Mouse (Mus musculus) cerebellum, postnatal 14 days (tissue): ENCODE results near the gene Cplane1.
"Not testable (repeated sequence)": the region's sequence is repeated elsewhere in the genome, so short reads cannot be mapped to it uniquely, and the experiment has no call there.

Experiments
- DNase-seq, 2 experiments: peaks; one replicate each; pipeline ENCODE4 v3.0.0; 2021; ENCODE audit warnings: mixed read lengths in 2 of 2

The Cplane1 gene

DNA sequence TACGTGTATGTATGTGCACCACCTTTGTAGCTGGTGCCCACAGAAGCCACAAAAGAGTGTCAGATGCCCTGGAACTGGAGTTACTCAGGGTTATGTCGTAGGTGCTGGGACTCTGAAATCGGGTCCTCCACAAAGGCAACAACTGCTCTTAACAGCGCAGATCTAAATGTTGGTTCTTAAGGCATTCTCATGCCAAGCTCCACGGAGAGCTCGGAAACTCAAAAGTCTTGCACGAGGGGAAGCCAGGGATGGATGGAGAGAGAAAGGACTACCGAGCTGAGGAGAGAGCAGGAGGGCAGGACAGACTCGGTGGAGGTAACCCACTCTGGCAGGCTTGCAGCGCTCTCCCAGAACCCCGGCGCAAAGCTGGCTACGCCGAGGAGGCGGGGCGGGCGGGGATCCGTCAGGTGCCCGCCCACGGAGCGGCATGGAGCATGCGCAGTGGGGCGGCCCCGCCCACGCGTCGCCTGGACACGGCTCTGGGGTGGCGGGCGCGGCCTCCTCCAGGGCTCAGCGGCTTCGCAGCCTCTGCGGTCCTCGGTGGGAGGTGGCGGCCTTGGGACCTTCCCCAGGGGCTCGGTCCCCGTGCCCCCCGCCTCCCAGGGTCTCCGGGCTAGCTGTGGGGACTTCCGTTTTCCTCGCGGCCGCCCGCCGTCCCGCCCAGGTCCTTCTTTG is at the start of gene Cplane1:
TSS of gene Cplane1 (plus strand) at position 516 of the 675 bp plus-strand sequence.
- DNase-seq = peak; percentile 96 to 98

DNA sequence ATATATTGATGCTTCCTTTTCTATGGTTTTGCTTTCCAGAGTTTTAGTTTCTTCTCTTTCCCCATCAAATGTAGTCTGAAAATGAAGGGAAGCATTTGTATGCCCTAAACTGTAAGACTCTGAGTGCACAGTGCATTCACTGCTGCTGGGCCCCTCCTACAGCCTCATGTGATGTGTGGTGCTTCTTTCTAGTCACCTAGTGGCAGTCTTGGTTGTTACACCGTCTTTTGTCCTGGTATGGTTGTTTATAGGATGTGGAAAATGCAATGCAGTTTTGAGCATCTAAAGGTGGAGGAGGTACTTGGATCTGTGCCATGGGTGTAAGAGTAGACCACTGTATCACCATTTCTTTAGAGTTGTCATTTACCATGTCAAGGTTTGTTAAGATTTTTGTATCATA is 39.6 kb upstream of the Cplane1 start:
- DNase-seq = no peak

DNA sequence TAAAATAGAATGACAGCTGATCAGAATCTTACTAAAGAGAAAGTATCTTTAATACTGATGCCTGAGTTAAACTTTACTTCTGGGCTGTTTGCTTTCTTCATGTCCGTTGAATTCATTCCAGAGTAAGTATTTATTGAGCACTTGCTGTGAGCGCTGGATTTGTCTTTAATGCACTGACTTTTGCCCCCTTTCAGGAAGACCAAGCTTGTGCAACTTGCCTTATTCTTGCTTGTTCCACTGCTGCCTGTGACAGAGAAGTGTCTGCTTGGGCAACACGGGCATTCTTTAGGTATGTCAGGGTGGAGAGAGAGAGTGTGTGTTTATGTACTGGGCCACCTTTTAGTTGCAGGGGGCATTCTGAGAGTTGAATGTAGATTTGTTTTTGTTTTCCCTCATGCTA is 37.6 kb upstream of the Cplane1 start:
- no peak for DNase-seq

DNA sequence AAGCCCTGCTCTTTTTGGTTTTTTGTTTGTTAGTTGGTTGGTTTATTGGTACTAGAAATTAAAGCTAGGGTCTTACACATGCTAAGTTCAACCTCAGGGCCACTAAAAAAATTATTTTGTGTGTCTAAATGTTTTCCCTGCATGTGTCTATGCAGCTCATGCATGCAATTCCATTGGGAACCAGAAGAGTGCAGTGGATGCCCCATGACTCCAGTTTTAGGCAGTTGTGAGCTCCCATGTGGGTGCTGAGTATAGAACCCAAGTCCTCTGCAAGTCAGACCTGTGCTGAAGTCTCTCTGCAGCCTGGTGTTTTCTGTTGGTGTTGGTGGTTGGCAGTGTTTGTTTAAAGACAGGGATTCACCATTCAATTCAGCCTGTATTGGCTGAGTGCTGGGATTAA is 37.1 kb upstream of the Cplane1 start:
- no peak for DNase-seq

DNA sequence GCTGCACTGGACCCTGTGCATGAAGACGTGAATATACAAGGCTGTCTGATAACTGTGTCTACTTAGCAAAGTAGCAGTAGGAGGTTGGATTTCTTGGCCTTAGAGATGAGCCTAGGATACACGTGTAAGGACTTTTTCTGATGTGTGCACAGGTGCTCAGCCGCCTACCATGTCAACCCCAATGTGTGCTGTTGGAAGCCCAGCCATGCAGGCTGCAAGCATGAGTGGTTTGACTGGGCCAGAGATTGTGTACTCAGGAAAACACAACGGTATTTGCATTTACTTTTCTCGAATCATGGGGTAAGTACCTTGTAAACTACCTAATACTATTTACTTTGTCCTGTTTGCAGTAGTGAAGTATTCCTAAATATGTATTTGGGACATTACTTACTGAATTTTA is 33.3 kb upstream of the Cplane1 start:
- DNase-seq = no peak

DNA sequence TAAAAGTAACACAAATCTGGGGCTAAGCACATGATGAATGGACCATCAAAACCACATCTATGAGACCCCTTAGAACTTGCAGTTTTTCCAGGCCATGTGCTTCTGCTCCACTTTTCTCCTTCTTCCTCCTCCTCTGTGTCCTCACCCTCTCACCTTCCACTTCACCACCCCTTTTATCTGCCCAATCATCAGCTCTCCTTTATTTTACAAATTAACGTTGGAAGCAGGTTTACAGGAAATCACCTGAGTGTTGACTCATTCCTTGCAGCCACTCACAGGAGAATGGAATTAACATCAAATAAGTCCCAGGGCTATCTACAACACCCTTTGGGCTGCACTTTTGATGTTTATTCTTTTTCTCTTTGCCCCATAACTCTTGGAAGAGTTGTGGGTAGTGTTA is 7.1 kb upstream of the Cplane1 start:
- no peak for DNase-seq

DNA sequence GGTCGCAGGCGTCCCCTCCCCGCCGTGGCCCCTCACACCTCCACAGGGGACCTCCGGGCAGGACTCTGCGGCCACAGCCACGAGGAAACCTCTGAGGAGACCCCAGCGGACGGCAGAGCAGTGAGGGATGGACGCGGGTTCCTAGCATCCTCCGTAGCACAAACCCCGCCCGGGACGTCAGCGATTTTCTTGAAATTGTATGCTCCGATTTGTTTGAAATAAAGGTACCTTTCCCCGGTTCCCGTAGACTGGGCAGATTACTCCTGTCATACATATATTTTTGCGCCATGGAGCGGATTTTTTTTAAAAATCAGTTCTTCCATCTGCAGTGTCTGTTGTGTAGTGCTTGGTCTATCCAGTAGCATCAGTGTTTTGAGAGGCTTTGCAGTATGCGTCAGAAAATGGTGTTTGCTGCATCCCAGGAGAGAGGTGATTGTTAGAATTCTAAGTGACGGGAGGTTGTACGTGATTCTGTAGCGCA is 400 bp downstream of the Cplane1 start:
- peak in 1 of 2 experiments; percentile 71 for DNase-seq

DNA sequence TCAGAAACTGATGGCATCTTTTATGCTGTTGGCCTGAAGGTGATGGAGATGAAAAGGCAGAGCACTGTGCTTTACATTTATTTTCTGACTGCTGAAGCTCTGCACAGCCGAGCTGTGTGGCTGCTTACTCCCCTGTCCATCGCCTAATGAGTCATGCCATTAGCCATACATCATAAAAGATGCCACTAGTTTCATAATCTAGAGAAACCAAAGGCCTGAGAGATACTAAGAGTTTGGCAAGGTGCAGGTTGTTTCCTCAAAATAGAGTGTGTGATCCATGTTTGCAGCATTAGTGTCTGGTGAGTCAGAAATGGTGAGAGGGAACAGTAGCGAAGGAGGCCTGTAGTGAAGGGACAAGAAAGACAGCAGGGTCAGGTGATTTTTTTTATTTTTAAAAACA is 20.7 kb downstream of the Cplane1 start:
- no peak for DNase-seq

DNA sequence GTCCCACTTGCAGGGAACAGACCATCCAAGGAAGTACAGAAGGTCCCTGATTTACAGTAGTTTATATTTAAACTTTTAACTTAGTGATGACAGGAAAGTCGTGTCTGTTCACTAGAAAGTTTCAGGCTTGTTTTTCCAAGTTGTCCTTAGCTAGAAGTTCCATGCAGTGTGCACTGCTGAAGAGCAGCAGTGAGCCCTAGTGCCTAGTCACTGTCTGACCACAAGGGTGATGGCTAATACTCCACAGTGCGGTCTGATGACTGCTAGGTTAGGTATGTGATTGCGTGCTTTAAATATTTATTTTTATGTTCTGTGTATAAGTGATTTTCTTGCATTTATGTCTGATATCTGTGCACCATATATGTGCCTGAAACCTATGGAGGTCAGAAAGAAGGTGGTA is 21.5 kb downstream of the Cplane1 start:
- no peak for DNase-seq

DNA sequence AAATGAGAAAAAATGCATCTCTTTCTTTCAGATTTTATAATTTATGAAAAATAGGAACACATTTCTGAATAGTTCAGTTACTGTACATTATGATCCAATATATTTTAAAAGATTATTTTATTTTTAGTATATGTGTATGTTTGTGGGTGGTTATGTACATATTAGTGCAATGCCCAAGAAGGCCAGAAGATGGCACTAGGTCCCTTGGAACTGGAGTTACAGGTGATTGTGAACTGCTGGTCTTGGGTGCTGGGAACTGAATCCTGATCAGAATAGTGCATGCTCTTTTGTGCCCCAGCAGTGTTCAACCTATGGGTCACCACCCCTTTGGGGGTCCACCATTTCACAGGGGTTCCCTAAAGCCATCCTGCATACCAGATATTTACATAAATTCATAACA is 31.4 kb downstream of the Cplane1 start:
- peak in 1 of 2 experiments; percentile 22 for DNase-seq

DNA sequence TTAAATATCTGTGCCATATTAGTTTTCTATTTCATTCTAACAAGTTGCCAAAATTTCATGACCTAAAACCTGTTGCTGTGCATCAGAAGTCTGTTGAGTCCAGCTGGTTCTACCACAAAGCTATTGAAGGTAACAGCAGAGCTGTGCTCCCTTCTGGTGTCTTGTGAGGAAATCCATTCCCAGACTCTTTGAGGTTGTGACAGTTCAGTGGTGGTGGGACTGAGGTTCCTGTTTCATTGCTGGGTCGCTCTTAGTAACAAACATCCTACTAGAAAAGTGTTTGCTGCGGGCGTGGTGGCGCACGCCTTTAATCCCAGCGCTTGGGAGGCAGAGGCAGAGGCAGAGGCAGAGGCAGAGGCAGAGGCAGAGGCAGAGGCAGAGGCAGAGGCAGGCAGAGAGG is 39.5 kb downstream of the Cplane1 start:
- DNase-seq = no peak

DNA sequence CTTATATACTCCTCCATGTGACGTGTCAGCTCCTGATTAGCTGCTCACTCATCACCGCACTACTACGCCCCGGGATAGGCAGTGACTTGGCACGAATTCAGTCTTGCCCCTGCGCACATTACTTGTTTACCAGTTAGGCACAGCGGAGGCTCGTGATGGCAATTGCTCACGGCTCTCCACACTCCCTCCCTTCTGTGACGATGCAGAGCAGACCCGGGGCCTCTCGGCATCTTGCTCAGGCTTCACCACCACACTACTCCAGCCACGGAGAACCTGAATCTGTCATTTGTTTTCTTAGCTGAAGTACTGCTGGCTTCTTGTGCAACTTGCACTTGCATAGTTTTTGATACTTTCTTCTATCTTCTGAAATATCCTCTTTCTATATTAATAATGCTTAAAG is 45.9 kb downstream of the Cplane1 start:
- DNase-seq = no peak

DNA sequence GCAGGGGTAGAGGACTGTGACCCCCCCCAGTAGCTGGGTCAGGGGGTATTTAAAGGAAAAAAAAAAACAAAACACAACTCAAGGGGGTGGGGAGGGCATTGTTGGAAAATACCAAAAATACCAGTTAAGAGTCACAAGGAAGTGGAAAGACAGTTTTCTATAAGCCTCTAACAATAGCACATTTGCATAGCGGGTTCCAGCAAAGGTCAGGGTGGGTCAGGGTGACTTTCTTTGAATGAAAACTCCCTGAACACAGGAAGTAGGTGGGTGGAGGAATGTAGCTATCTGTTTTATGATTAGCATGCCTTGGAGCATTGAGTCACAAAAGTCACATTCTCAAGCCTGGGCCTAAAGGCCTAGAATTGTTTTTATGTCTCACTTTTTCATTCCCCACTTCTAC is 65.3 kb downstream of the Cplane1 start:
- not testable (repeated sequence) for DNase-seq

DNA sequence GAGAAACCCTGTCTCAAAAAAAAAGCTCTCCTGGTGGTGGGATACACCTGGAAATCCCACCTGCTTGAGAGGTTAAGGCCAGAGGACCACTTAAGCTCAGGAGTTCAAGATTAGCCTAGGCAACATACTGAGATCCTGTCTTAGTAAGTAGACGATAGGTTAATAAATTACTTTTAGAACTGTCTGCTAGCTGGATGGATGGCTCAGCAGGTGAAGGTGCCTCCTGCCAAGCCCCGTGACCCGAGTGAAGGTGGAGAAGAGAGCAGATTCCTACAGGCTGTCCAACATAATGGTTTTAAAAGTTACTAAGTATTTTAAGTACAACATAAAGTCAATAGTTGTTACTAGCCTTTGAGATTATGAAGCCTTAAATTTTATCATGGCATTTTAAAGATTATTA is 97.0 kb downstream of the Cplane1 start:
- no peak for DNase-seq

DNA sequence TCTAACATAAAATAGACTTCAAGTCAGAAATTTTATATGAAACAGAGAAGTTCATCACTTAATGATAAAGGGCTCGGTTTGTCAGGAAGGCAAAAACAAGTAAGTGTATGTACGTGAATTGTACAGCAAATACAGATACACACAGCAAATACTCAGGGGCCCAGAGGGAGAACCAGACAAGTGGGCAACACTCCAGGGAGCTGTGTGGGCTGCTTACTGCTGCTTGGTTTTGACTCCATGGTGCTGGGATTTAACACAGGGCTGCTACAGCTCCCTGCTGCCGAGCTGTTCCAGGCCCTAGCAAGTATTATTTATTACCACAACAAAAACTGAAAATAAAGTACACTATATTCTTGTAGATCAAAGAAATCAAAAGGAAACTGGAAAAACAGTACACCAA is 98.3 kb downstream of the Cplane1 start:
- DNase-seq = no peak

DNA sequence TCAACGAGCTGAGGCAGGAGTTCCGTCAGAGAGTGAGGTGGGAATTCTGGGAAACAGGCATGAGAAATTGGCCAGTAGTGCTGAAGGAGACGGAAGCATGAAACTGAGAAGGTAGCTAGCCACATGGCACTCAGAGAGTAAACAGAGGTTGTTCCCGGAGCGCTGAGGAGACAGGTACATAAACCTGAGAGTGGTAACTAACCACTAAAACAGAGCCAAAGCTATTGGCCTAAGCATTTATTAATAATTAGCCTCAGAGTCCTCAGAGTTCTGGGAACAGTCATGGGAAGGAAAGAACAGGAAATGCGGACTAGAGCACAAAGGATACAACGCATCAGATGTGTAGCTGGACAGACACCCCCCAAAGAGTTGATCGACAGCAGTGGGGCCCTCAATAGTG is 99.3 kb downstream of the Cplane1 start:
- DNase-seq = no peak

DNA sequence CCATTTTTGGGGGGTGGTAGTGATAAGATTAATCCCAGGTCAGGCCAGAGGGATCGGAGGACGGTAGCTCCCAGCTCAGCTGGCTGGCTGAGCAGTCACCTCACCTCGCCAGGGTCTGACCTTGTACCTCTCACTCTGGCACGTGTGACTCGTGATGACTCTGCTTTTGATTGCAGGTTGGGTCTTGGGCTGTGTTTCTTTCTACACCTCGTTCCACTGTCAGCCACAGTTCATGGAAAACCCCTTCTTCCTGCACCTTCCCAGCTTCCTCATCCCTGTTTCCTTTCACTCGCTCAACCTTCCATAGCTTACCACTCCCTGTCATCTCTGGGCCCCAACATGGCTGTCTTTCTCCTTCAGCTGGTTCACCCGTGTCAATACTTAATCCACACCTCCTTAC is 103.0 kb downstream of the Cplane1 start:
- no peak for DNase-seq

DNA sequence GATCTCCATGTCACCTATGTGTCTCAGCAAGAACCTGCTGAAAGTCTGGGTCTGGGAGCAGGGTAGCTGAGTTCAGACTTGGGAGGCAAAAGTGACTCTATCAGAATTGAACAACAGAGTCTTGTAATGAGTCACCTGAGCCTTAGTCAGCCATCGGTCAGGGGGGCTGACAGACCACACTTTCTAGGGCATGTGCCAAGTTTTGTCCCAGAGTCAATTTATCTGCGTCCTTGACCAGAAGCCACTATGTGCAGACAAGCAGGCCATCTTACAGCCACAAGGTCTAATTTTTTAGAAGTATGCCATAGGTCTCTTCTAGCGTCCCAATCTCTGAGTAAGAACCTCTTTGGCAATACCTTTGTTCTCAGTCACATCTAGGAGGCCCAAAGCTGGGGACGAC is 109.0 kb downstream of the Cplane1 start:
- DNase-seq = not testable (repeated sequence)

DNA sequence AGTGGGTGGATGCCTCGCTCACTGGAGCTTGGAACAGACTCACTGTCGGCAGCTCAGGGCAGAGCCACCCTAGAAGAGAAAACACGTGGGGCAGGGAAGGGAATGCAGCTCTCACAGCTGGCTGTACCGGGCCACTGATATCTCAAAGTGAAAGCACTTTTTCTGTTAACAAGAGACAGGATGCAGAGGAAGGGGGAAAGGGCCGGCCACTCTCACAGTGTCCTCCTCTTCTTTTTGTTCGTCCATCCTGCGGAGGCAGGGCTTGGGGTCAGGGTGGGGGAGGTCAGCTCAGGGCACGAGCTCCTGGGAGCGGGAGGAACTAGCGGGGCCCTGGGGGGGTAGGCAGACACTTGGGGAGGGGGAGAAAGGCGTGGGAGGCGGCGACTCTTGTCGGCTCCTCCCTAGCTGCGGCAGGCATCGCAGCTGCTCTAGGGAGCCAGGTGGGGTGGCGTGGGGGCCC is 110.4 kb downstream of the Cplane1 start:
- DNase-seq = peak in 1 of 2 experiments; percentile 13

DNA sequence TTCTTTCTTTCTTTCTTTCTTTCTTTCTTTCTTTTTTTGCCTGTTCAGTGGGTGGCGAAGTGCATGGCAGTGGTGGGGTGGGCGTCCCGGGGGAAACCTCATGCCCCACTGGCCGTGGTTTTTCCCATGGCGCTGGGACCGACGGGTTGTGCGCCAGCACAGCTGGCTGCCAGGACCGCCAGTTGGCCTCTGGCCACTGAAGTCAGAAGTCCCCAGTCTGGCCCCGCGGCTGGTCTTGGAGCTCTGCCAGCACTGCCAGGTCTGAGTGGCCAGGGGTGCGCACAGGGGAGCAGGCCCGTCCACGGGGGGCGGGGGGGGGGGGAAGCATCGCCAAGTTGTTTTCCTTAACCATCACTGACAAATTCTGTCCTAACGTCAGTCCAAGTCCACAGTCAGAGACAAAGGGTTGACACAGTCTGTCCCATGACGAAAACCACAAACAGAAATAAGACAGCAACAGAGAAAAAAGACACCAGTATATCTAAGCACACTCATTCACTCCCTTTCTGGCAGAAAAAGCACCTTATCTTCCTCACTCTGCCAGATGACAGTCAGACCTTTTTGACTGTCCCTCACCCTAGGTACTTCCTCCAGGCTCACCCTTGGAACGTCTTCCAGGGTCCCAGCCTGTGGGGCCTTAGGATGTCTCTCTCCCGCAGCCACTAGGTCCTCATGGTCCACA is 111.2 kb downstream of the Cplane1 start:
- peak; percentile 55 to 63 for DNase-seq

DNA sequence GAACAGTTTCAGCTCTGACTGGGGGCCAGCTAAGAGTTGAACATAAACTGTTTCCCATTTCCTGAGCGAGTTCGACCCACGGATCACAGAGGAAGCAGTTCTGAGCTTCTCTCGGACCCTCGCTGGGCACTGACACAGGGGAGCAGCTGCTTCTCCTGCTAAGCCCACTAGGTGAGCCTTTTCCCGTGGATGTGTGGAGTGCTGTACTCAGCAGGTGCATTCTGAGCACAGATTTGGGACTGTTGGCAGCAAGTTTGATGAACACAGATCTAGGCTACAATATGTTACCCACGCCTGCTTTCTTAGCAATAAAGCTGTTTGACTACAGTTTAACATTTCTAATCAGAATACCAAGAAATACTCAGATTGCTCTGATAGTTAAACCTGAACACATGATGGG is 112.8 kb downstream of the Cplane1 start:
- DNase-seq = peak; percentile 18 to 53

DNA sequence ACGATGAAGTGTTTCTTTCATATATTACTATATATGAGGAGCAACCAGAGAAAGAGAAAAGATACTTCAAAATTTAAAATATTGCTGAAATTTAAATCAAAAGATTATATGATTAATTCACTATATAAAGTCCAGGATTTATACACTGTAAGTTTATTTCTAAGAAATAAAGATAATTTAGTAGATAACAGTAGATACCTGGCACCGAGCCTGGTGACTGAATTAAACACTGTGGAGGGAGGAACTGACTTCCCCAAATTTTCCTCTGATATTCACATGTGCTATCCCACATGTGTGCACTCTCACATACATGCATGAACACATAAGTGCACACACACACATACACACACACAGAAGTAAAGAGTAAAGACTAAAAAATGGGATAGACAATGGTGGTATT is 113.2 kb downstream of the Cplane1 start:
- DNase-seq = no peak

DNA sequence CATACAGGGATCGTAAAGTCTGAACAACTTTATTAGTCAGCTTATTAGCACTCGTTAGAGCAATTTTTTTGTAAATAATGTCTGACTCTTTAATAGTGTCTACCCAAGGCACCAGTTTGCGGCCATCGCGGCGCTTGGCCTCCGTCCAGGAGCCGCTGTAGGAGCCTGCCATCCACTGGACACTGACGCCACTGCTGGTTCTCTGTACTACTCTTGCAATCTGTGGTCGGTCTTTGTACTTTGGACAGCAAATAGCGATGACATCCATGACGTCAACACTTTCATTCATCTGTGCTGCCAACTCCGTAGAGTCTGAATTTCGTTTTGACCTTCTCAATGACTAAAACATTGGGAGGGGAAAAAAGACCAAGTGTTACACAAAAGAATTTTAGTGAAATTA is 122.3 kb downstream of the Cplane1 start:
- peak in 1 of 2 experiments; percentile 25 for DNase-seq

DNA sequence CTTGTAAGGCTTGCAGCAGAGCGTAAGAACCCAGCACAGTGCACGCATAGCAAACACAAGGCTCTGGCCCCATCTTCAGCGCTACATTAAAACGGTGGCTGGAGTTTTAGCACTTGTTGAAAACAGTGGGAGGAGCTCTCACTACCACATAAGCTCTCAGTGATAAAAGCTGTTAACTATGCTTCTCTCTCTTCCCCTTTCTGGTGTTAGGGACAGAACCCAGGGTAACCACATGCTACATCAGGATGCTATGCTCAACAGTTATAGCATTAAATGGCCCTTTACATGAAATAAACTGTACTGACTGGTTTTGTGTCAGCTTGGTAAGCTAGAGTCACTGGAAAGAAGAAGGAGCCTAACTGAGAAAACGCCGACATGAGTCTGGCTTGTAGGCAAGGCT is 125.2 kb downstream of the Cplane1 start:
- no peak for DNase-seq

DNA sequence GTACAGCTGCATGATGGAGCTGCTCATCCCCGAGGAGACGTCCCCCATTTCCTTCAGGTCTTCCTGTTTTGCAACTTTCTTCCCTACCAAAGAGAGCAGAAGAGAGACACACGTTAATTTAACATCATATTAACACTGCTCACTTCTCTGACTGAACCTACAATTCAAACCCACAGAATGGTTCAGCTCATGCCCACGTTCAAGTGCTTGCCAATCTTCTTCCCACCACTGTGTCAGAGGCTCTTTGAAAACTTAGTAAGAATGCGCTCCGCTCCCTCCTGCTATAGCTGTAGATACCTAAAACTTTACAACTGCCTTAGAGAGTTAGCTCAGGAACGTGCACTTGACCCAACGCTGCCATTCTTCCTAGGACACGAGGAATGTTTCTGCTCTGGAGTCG is 134.0 kb downstream of the Cplane1 start:
- DNase-seq = no peak
